Mouse (Mus musculus) olfactory bulb, adult 2 months (tissue): ENCODE data around the gene Dap3.

Source experiments
- CTCF ChIP-seq: fragments of 200-500 bp; IDR thresholded peaks from 2 replicates; pipeline ENCODE4 v1.5.1; 2012; ENCODE audit warnings: low read depth, mild to moderate bottlenecking, low read length, moderate library complexity; ENCODE audit not compliant: insufficient read depth
- POLR2A ChIP-seq: fragments of 200-500 bp; IDR thresholded peaks from 2 replicates; pipeline ENCODE4 v1.6.1; 2012; ENCODE audit warnings: mild to moderate bottlenecking, low read depth, low read length, moderate library complexity; ENCODE audit not compliant: insufficient read depth

GRCm38 (mm10) chr3:88944109-88944508 lies 6.9 kb downstream of the Dap3 start:
- TF ChIP-seq CTCF: no peak
- TF ChIP-seq POLR2A: no peak
